Mouse (Mus musculus): ENCODE data around the gene Kctd18.
A peak's percentile ranks its signal among the peaks of the same experiment; 100 is the strongest.
"Not testable (repeated sequence)": the region's sequence is repeated elsewhere in the genome, so short reads cannot be mapped to it uniquely, and the experiment has no call there.

The Kctd18 gene

DNA sequence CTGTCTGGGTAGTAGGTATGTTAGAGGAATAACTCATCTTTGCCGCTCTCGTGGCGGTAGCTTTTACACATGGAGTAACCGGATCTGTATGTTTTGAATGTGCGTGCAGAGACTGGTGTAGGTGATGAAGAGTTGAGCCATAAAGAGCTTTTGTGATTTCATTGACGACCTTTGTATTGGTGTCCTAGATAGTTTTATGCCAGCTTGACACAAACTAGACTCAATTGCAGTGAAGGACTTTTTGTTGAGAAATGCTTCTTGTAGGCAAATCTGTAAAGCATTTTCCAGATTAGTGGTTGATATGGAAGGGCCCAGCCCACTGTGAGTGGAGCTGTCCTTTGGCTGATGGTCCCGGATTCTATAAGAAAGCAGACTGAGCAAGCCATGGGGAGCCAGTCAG, at the start of gene Kctd18:
Kctd18 (minus strand) TSS at position 101 of the 400 bp plus-strand sequence.
- DNase-seq (ENCODE audit: low spot score): no peak

GRCm38 (mm10) chr1:58065606-58066005, 46.9 kb upstream of the Kctd18 start:
- DNase-seq (ENCODE audit: low spot score): no peak

- DNase-seq (ENCODE audit: low spot score): no peak
Observed at GRCm38 (mm10) chr1:58065151-58065550, 46.4 kb upstream of the Kctd18 start.

GRCm38 (mm10) chr1:58062131-58062530, 43.4 kb upstream of the Kctd18 start:
- DNase-seq (ENCODE audit: low spot score): no peak

GRCm38 (mm10) chr1:58058846-58059245, 40.1 kb upstream of the Kctd18 start:
- DNase-seq (ENCODE audit: low spot score): no peak

GRCm38 (mm10) chr1:58056939-58057338, 38.2 kb upstream of the Kctd18 start:
- DNase-seq (ENCODE audit: low spot score): no peak

DNA sequence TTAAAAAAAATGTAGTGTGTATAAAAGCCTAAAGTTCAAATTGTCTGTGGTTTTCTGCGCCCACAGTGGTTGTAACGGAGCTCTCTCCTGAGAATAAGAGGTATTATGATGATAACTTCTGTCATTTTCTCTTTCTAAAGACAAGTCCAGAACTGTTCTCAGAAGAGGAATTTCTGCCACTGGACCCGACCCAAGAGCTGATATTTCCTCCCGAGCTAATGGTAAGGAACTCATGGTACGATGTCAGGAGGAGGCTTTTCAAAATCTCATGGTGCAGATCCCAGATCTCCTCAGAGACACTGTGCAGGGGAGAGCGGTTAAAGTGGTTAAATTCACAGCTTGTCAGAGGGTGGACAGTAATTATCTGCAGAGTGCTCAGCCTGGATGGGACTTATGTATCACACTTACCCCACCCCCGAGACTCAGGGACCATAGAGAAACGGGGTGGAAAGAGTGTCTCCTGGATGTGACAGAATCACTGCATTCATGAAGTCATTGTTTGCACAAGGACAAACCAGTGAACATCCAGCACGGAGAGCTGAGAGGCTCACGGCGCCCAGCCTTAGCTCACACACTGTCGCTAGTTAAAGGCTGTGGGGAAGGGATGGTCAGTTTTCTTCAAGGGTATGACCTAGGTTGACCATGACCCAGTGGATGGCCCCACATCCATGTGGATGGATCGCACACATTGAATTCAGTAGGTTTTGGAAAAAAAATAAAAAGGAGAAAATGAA, 37.5 kb upstream of the Kctd18 start:
- DNase-seq (ENCODE audit: low spot score): no peak

DNA sequence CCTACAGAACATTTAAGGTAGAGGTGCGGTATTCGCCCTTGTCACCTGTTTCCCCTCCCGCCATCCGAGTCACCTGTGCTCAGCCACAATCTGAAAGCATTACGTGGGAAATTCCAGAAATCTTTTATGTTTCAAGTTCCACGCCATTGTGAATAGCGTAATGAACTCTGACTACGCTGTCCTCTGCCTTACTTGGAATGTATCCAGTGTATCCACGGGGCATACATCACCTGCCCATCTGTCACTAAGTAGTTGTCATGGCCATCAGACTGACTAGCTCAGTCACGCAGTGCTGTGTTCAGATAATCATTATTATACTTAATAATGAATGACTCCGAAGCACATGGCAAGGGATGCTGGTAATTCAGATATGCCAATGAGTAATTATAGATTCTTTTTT, 36.8 kb upstream of the Kctd18 start:
- no peak for DNase-seq (ENCODE audit: low spot score)

- DNase-seq (ENCODE audit: low spot score): no peak
Observed at GRCm38 (mm10) chr1:58049126-58049525, 30.4 kb upstream of the Kctd18 start.

DNA sequence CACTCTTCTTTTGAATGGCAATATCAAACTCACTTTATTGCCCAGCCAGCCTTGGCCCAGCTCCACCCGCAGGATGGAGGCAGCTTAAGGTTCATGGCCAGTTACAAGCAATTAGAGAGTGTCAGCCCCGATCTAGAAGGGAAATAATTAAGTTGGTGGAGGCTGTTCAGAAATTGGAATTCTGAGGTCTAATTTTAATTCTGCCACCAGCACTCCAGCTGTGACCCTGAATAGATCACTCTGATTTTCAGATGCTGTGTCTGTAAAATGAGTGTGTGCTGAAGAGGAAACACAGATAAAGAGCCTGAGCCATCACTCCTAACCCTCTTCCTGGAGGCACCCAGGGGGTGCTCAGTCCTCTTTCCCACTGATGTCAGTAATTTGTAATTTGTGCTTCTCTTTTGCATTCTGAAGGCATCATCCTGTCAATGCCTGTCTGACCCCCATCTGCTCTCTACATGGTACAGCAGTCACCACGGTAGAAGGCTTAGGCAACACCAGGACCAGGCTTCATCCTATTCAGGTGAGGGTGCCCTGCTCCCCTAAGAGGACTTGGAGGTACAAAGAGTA, 28.1 kb upstream of the Kctd18 start:
- DNase-seq (ENCODE audit: low spot score): no peak

GRCm38 (mm10) chr1:58045546-58045945, 26.8 kb upstream of the Kctd18 start:
- no peak for DNase-seq (ENCODE audit: low spot score)

GRCm38 (mm10) chr1:58045076-58045475, 26.3 kb upstream of the Kctd18 start:
- no peak for DNase-seq (ENCODE audit: low spot score)

DNA sequence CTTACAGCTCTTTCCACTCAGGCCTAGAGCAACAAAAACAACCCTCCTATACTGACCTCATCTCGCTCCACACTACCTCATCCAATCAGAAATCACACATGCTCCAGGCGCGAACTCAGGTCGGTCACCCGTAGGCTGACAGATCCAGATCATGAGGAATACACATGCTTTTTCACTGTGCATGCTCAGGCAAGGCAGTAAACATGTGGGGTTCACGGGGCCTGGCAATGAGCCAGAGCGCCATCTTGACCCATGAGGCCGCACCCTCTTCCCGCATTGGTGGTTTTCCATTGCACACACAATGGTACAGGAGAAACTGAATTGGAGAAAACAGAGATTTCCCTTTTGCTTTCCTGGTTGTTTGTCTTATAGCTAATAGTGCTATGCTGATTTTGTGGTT, 18.6 kb upstream of the Kctd18 start:
- DNase-seq (ENCODE audit: low spot score): not testable (repeated sequence)

- peak; percentile 55 for DNase-seq (ENCODE audit: low spot score)
Observed at GRCm38 (mm10) chr1:58031160-58031769, 12.5 kb upstream of the Kctd18 start.

DNA sequence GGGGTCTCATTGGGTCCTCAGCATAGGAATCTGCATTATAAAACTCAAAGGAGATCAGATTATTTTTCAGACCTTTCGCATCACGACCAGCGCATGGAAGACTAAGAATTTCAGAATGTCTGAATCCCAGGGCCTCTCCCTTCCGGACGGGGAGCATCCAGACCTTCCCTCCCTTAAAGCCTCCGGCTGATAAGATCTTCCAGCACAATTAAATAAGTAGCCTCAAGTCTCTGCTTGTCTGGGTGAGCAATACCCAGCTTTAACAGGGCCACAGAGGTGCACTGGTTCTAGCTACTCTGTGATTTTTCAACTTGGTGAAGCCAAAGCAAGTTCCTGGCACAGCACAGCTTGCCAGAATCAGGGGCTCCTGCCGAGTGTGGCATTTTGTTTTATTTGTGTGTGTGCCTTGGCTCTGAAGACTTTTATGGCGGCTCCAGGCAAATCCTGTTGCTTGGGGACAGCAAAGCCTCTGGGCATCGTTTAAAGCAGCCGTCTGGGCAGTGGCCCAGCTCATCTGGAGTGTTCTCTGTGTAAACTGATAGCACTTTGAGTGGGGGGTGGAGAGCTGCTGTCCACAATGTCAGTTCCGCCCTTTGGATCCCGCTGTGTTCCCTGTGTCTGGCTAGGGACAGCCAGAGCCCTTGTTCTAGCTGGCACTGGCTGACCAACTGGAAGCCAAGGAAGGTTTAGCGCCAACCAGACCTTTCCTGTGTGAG, 11.6 kb upstream of the Kctd18 start:
- no peak for DNase-seq (ENCODE audit: low spot score)

DNA sequence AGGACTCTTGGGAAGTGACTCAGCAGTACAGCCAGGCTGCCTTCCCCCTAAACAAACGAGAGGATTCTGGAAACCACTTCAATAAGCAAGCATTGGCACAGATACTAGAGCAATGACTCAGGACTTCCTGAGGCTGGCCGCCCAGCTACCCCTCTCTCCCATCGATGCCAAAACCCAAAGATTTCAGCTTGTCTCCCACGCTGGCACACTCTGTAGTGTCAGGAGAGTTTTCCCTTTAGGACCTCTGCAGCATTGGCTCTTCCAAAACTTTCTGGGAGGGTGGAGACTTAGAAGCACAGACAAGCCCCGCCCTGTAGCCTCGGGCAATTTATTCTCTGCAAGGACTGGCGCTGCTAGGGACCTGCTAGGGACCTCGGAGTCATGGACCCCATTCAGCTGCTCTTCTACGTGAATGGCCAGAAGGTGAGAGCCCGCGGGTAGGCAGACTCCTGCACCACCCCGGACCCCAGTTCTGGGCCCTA, 10.9 kb upstream of the Kctd18 start, which contains the start of gene Aox1:
Aox1 (plus strand) TSS at position 296 of the 482 bp plus-strand sequence.
- peak; percentile 24 for DNase-seq (ENCODE audit: low spot score)

DNA sequence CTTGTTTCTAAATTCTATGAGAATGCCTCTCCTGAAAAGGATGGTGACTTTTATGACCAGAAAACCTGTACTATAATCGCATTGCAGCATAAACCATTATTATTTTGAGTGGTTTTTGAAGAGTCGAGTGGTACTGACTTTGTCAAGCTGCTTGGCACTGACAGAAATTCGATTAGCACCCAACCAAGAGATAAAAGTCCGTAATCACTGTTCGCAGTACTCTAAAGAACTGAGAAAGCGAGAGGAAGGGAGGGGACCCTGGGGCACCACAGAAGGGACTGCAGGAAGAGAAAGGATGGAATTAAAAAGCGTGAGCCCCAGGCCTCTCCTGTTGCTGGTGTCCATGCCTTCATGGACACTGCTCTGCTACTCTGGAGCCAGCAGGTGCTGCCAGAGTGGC, 9.0 kb upstream of the Kctd18 start:
- DNase-seq (ENCODE audit: low spot score): no peak

- DNase-seq (ENCODE audit: low spot score): not testable (repeated sequence)
Observed at GRCm38 (mm10) chr1:58006388-58006787, 12.4 kb downstream of the Kctd18 start.

GRCm38 (mm10) chr1:57998146-57998545, 20.6 kb downstream of the Kctd18 start:
- peak; percentile 25 for DNase-seq (ENCODE audit: low spot score)

GRCm38 (mm10) chr1:57996133-57996615, 22.6 kb downstream of the Kctd18 start:
- peak; percentile 43 for DNase-seq (ENCODE audit: low spot score)

DNA sequence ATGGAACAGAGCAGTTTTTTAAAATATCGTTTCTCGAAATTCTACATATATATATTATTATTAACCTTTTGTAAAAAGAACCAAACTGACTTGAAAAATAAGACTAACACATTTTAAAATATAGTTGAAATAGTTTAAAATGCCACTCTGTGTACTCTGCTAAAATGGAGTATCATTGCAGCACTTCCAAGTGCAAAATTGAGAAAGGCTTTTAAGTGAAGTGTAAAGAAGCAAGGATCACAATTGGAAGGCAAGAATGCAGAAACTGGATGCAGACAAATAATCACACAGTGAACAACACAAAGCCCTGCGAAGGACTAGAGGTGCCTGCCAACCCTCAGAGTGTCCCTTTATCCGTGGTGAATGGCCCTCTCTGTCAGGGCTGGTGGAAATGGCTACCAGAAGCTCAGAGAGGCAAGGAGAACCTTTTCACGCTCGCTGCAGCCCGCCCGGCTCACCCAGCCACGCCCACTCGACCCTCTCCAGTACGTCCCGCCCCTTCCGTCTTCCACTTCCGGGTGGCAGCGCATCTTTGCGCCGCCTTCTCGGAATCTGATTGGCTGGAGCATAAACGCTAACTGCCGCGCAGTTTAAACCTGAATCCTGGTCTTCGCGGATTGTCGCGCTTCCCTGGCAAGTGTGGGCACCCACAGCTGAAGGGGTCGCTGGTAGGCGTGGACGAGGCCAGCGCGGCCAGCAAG, 23.2 kb downstream of the Kctd18 start, which contains the start of gene Sgo2a:
Sgo2a (plus strand) TSS at position 540 of the 701 bp plus-strand sequence.
- peak; percentile 94 for DNase-seq (ENCODE audit: low spot score)

DNA sequence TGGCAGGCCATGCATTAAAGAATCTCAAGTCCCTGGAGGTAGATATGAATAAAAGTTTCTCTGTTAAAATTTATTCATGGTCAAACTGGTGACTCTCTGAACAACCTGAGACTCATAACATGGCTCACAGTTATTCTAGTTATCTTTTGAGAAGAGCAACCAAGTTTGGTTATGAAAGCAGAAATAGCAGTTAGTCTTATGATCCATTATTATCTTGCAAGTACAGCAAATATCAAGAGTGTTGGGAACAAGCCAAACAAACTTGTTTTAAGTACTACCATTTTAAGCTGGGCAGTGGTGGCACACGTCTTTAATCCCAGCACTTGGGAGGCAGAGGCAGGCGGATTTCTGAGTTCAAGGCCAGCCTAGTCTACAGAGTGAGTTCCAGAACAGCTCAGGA, 27.5 kb downstream of the Kctd18 start:
- DNase-seq (ENCODE audit: low spot score): no peak

Measured in yolk sac, embryonic 10.5 days (tissue).